Mouse (Mus musculus): ENCODE data around the gene Unk.
"Not testable (repeated sequence)": the region's sequence is repeated elsewhere in the genome, so short reads cannot be mapped to it uniquely, and the experiment has no call there.

The Unk gene

GRCm38 (mm10) chr11:116088741-116089394 is 58.7 kb downstream of the Unk start:
- peak; percentile 89 for DNase-seq (ENCODE audit: low read depth)

GRCm38 (mm10) chr11:116089545-116089944 is 59.4 kb downstream of the Unk start:
- DNase-seq (ENCODE audit: low read depth): no peak

GRCm38 (mm10) chr11:116091591-116091990 is 61.5 kb downstream of the Unk start:
- no peak for DNase-seq (ENCODE audit: low read depth)

GRCm38 (mm10) chr11:116092959-116093358 is 62.8 kb downstream of the Unk start:
- not testable (repeated sequence) for DNase-seq (ENCODE audit: low read depth)

GRCm38 (mm10) chr11:116093771-116094565 is 63.8 kb downstream of the Unk start:
- DNase-seq (ENCODE audit: low read depth): peak; percentile 97

GRCm38 (mm10) chr11:116095573-116095972 is 65.5 kb downstream of the Unk start:
- DNase-seq (ENCODE audit: low read depth): peak; percentile 64

GRCm38 (mm10) chr11:116096213-116097108 is 66.3 kb downstream of the Unk start:
- DNase-seq (ENCODE audit: low read depth): peak; percentile 72

- no peak for DNase-seq (ENCODE audit: low read depth)
Measured at GRCm38 (mm10) chr11:116098711-116099460, 68.8 kb downstream of the Unk start.

GRCm38 (mm10) chr11:116099462-116099861 is 69.3 kb downstream of the Unk start:
- DNase-seq (ENCODE audit: low read depth): peak; percentile 56

- no peak for DNase-seq (ENCODE audit: low read depth)
Measured at GRCm38 (mm10) chr11:116100385-116100784, 70.3 kb downstream of the Unk start.

- DNase-seq (ENCODE audit: low read depth): no peak
Measured at GRCm38 (mm10) chr11:116100839-116101238, 70.7 kb downstream of the Unk start.

GRCm38 (mm10) chr11:116101931-116102381 is 71.8 kb downstream of the Unk start:
- no peak for DNase-seq (ENCODE audit: low read depth)

GRCm38 (mm10) chr11:116102472-116102871 is 72.3 kb downstream of the Unk start:
- DNase-seq (ENCODE audit: low read depth): no peak

- no peak for DNase-seq (ENCODE audit: low read depth)
Measured at GRCm38 (mm10) chr11:116103572-116103971, 73.5 kb downstream of the Unk start.

- peak; percentile 55 for DNase-seq (ENCODE audit: low read depth)
Measured at GRCm38 (mm10) chr11:116104006-116104646, 74.0 kb downstream of the Unk start.

- DNase-seq (ENCODE audit: low read depth): no peak
Measured at GRCm38 (mm10) chr11:116105065-116105464, 74.9 kb downstream of the Unk start.

GRCm38 (mm10) chr11:116106154-116106962 is 76.2 kb downstream of the Unk start:
- no peak for DNase-seq (ENCODE audit: low read depth)

- DNase-seq (ENCODE audit: low read depth): peak; percentile 41
Measured at GRCm38 (mm10) chr11:116106963-116107776, 77.0 kb downstream of the Unk start.

- DNase-seq (ENCODE audit: low read depth): no peak
Measured at GRCm38 (mm10) chr11:116107777-116108285, 77.7 kb downstream of the Unk start.
